Mouse (Mus musculus) lung, postnatal 0 days (tissue): ENCODE data around the gene Kcnb1. TPM values are rescaled to one million over a fixed set of nuclear protein-coding genes. Genes with fewer than 3 reads are reported as not detected.

ENCODE experiments used
- ATAC-seq: fragments of 200-750 bp; cut with Nextera tagmentation; 2 replicates; pipeline ENCODE4 v1.8.0; 2017; ENCODE audit warnings: moderate library complexity
- DNase-seq: peaks from one replicate; pipeline ENCODE4 v3.0.0-alpha.2; 2016; ENCODE audit warnings: low spot score
- H3K27ac ChIP-seq: fragments of 300-500 bp; sonication (generic); 2 replicates; pipeline ENCODE4 v1.5.1; 2014; ENCODE audit warnings: antibody characterized with exemption, mild to moderate bottlenecking, low read length, mixed read lengths
- H3K27me3 ChIP-seq: fragments of 300-500 bp; sonication (generic); replicated peaks from 2 replicates; pipeline ENCODE4 v1.6.1; 2014; ENCODE audit warnings: low read length, mixed read lengths; ENCODE audit not compliant: insufficient read depth
- H3K36me3 ChIP-seq: fragments of 300-500 bp; sonication (generic); 2 replicates; pipeline ENCODE4 v1.6.1; 2014; ENCODE audit warnings: low read length, mixed read lengths; ENCODE audit not compliant: insufficient read depth
- H3K4me1 ChIP-seq: fragments of 300-500 bp; sonication (generic); 2 replicates; pipeline ENCODE4 v1.6.1; 2014; ENCODE audit warnings: antibody characterized with exemption, low read depth, low read length, mixed read lengths; ENCODE audit not compliant: insufficient read depth
- H3K4me2 ChIP-seq: fragments of 300-500 bp; sonication (generic); replicated peaks from 2 replicates; pipeline ENCODE4 v1.6.1; 2014; ENCODE audit warnings: low read depth, mild to moderate bottlenecking, low read length, moderate library complexity, mixed read lengths
- H3K4me3 ChIP-seq: fragments of 300-500 bp; sonication (generic); 2 replicates; pipeline ENCODE4 v1.5.1; 2014; ENCODE audit warnings: low read depth, low read length
- H3K9ac ChIP-seq: fragments of 300-500 bp; sonication (generic); replicated peaks from 2 replicates; pipeline ENCODE4 v1.6.1; 2014; ENCODE audit warnings: low read depth, mild to moderate bottlenecking
- H3K9me3 ChIP-seq: fragments of 300-500 bp; sonication (generic); 2 replicates; pipeline ENCODE4 v1.6.1; 2016; ENCODE audit warnings: low read length, mixed read lengths
- CTCF ChIP-seq: IDR thresholded peaks from 2 replicates; pipeline ENCODE4 v1.5.1; 2016; ENCODE audit warnings: antibody characterized with exemption, mild to moderate bottlenecking
- EP300 ChIP-seq: IDR thresholded peaks from 2 replicates; pipeline ENCODE4 v1.6.1; 2016; ENCODE audit warnings: antibody characterized with exemption, mild to moderate bottlenecking, control low read depth
- WGBS: fragments of 180-500 bp; shearing (Covaris S2); extraction: QIAGEN DNeasy Blood & Tissue Kit; methylation state at CpG from one replicate; pipeline ENCODE4 v1.1.7; 2014; 5-methylcytosine and 5-hydroxymethylcytosine counted together
- polyA plus RNA-seq: library from polyadenylated mRNA; unstranded; fragments of >200 nt; fragmentation: Nextera tagmentation; extraction: Ambion mirVana; gene quantifications from 2 replicates; pipeline ENCODE4 v1.2.1, GENCODE M21; 2015

Kcnb1 gene
- polyA plus RNA-seq, 1 experiment from 2014 or later, result 1.1 TPM

GRCm38 (mm10) chr2:167221159-167221845 is 31.3 kb upstream of the Kcnb1 start:
- Histone ChIP-seq H3K9ac (no peak overlapping the region), H3K36me3 (no peaks in the 10 kb centered on the region), H3K9me3 (no peaks in the 10 kb centered on the region), H3K4me3 (no peak overlapping the region), H3K4me2 (no peak overlapping the region), H3K4me1 (no peaks in the 10 kb centered on the region), H3K27ac (no peak overlapping the region), H3K27me3 (no peaks in the 10 kb centered on the region)
- 75% methylated on average over 13 of the region's 13 CpGs for WGBS
- DNase-seq (no peak), ATAC-seq (no peak)
- no peak for TF ChIP-seq EP300

GRCm38 (mm10) chr2:167220736-167221135 is 30.8 kb upstream of the Kcnb1 start:
- no peaks in the 10 kb centered on the region for H3K4me1 ChIP-seq

GRCm38 (mm10) chr2:167219154-167219775 is 29.3 kb upstream of the Kcnb1 start:
- Histone ChIP-seq H3K4me2 (no peak overlapping the region), H3K27ac (no peak overlapping the region), H3K36me3 (no peaks in the 10 kb centered on the region), H3K4me1 (no peaks in the 10 kb centered on the region), H3K4me3 (no peak overlapping the region), H3K27me3 (no peaks in the 10 kb centered on the region), H3K9me3 (no peaks in the 10 kb centered on the region), H3K9ac (no peak overlapping the region)
- DNase-seq, result peak; percentile 88
- TF ChIP-seq CTCF (peak; percentile 98), EP300 (no peak)
- peak; percentile 80 for ATAC-seq
- WGBS, result 37% methylated on average over 8 of the region's 8 CpGs

More at GRCm38 (mm10) chr2:167220736-167221135, 30.8 kb upstream of the Kcnb1 start:
- no peak for TF ChIP-seq EP300
- TF ChIP-seq CTCF, result no peak
- Histone ChIP-seq H3K9me3 (no peaks in the 10 kb centered on the region), H3K27ac (no peak overlapping the region), H3K9ac (no peak overlapping the region), H3K27me3 (no peaks in the 10 kb centered on the region), H3K36me3 (no peaks in the 10 kb centered on the region), H3K4me2 (no peak overlapping the region), H3K4me3 (no peak overlapping the region)
- 71% methylated on average over 5 of the region's 5 CpGs for WGBS
- ATAC-seq (no peak), DNase-seq (no peak)

GRCm38 (mm10) chr2:167213666-167214065 is 23.7 kb upstream of the Kcnb1 start:
- Histone ChIP-seq H3K27ac (no peak overlapping the region), H3K9me3 (no peaks in the 10 kb centered on the region), H3K27me3 (no peaks in the 10 kb centered on the region), H3K4me1 (no peaks in the 10 kb centered on the region), H3K9ac (no peak overlapping the region), H3K4me3 (no peak overlapping the region), H3K36me3 (no peaks in the 10 kb centered on the region), H3K4me2 (no peak overlapping the region)
- ATAC-seq (no peak), DNase-seq (no peak)
- TF ChIP-seq CTCF (no peak), EP300 (no peak)
- WGBS, result 91% methylated on average over 12 of the region's 12 CpGs

- DNase-seq (no peak), ATAC-seq (no peak)
- no peaks in the 10 kb centered on the region for H3K36me3 ChIP-seq
- no peak overlapping the region for H3K9ac ChIP-seq
- H3K4me2 ChIP-seq, result no peak overlapping the region
- H3K27ac ChIP-seq, result no peak overlapping the region
- no peaks in the 10 kb centered on the region for H3K27me3 ChIP-seq
- H3K9me3 ChIP-seq, result no peaks in the 10 kb centered on the region
- no peaks in the 10 kb centered on the region for H3K4me1 ChIP-seq
- no peak for TF ChIP-seq EP300
- peak; percentile 45 for TF ChIP-seq CTCF
- 100% methylated on average over 3 of the region's 3 CpGs for WGBS
- H3K4me3 ChIP-seq, result no peak overlapping the region
These were observed 23.1 kb upstream of the Kcnb1 start for GRCm38 (mm10) chr2:167213076-167213475.

GRCm38 (mm10) chr2:167212551-167212950 is 22.6 kb upstream of the Kcnb1 start:
- ATAC-seq, result no peak
- 73% methylated on average over 6 of the region's 6 CpGs for WGBS
- Histone ChIP-seq H3K9ac (no peak overlapping the region), H3K4me1 (no peaks in the 10 kb centered on the region), H3K4me2 (no peak overlapping the region), H3K9me3 (no peaks in the 10 kb centered on the region), H3K27ac (no peak overlapping the region), H3K4me3 (no peak overlapping the region), H3K27me3 (no peaks in the 10 kb centered on the region), H3K36me3 (no peaks in the 10 kb centered on the region)
- DNase-seq, result no peak
- TF ChIP-seq CTCF (no peak), EP300 (no peak)
